Mouse (Mus musculus) activated CD4-positive, CD25-positive, alpha-beta regulatory T cell, adult 4 months (primary cell): ENCODE data around the gene Zscan4d. TPM values are rescaled to one million over a fixed set of nuclear protein-coding genes. Genes with fewer than 3 reads are reported as not detected.
"Not testable (repeated sequence)": the region's sequence is repeated elsewhere in the genome, so short reads cannot be mapped to it uniquely, and the experiment has no call there.

Experiments used
- ATAC-seq: one replicate; pipeline ENCODE4 v1.8.0; 2017
- polyA plus RNA-seq, 2 experiments: library from polyadenylated mRNA; unstranded; fragments of 100-300 nt; shearing (Covaris generic); gene quantifications; one replicate each; pipeline ENCODE4 v1.2.1; 2017

Zscan4d gene
- under 1 TPM in 1 of 2 experiments, not detected in 1; 0.26 TPM for polyA plus RNA-seq

GRCm38 (mm10) chr7:11166059-11166458 is at the start of gene Zscan4d:
Gene Zscan4d (minus strand): TSS chr7:11166159.
- ATAC-seq = not testable (repeated sequence)

- not testable (repeated sequence) for ATAC-seq
Measured at GRCm38 (mm10) chr7:11158036-11158435, 7.9 kb downstream of the Zscan4d start.

Other genes with a start within 250 kb of the Zscan4d start
- not detected for gene Zscan4c, start 160.4 kb downstream of the Zscan4d start, polyA plus RNA-seq
- not detected for gene Zscan4-ps1, start 96.5 kb downstream of the Zscan4d start, polyA plus RNA-seq
- not detected for gene Zscan4e, start 144.5 kb upstream of the Zscan4d start, polyA plus RNA-seq
- not detected for gene Zscan4f, start 231.8 kb upstream of the Zscan4d start, polyA plus RNA-seq